Mouse (Mus musculus): ENCODE measurements around the gene Gm9747. TPM values are rescaled to one million over a fixed set of nuclear protein-coding genes. Genes with fewer than 3 reads are reported as not detected.
A peak's percentile ranks its signal among the peaks of the same experiment; 100 is the strongest.

Gm9747 gene
- total and polyA plus RNA-seq, 2 experiments from 2014 or later, result 16.3 TPM; not detected in 1

DNA sequence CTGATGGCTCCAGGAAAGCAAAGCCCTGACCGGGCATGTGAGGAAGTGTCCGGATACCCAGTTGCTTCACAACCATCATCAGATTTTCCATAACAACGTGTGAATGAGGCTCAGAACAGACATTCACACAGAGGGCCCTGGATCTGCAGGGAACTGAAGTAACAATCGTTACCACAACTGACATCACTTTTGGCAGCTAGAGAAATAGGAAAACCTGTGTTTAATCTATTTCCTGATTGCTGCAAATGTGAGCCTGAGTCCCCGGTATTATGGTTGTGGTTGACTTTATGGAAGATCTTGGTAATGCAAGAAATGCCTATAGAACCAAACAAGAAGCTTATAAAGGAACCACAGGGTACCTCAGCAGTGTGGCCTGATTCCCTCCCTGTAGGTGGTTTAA is 12.1 kb downstream of the Gm9747 start:
- H3K9ac ChIP-seq (replicated peaks; ENCODE audit: low read length, poor library complexity, severe bottlenecking), result no peak overlapping the region
- no peak for TF ChIP-seq CTCF (IDR thresholded peaks at IDR 0.05)
- no peaks in the 10 kb centered on the region for H3K36me3 ChIP-seq (ENCODE audit: insufficient read depth, low read length)
- ATAC-seq (ENCODE audit: low FRiP score) (no peak), DNase-seq (ENCODE audit: low spot score) (no peak)
- no peaks in the 10 kb centered on the region for H3K27me3 ChIP-seq (ENCODE audit: insufficient read depth, low read length)
- no peak overlapping the region for H3K27ac ChIP-seq (ENCODE audit: low read depth, low read length)
- no peak overlapping the region for H3K4me3 ChIP-seq (ENCODE audit: low read depth, low read length)
- H3K9me3 ChIP-seq (ENCODE audit: low read length), result no peaks in the 10 kb centered on the region
- no peaks in the 10 kb centered on the region; the same call in 1 of the 2 replicates for H3K4me1 ChIP-seq (ENCODE audit: insufficient read depth, low read length)
- 85% methylated on average over 5 of the region's 5 CpGs for WGBS
- H3K4me2 ChIP-seq (ENCODE audit: low read depth, low read length, poor library complexity, severe bottlenecking), result no peak overlapping the region

DNA sequence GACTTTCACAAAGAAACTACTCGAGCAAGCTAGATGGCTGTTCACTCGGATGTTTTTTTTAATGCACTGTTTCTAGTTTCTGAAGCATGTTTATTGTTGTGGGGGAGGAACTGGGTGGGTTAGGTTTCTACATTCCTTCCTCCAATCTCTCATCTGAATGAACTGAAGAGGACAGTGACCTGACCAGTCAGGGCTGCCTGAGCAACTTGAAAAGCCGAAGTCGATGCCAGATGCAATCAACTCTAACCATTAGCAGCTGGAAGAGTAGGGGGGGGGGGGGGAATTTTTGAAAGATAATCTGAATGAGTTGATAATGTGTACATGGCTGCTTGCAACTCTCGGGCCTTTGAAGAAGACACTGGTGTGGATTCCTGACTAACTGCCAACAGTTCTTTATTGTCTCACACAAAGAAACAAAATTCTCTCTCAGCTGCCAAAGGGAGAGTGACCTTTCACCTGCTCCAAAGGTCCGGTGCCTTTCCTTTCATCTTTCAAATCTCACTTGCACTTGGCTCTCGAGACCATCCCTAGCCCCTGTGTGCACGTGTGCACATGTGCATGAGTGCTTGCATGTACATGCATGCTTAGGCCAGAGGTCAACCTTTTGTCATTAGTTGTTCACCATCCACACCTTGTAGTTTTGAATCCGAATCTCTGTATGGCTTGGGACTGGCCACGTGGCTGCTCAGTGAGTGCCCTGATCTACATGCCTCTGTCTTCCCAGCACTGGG is 14.5 kb downstream of the Gm9747 start:
- Histone ChIP-seq H3K27me3 (ENCODE audit: insufficient read depth, low read length) (no peaks in the 10 kb centered on the region), H3K9me3 (ENCODE audit: low read length) (no peaks in the 10 kb centered on the region), H3K36me3 (ENCODE audit: insufficient read depth, low read length) (no peaks in the 10 kb centered on the region), H3K9ac (replicated peaks; ENCODE audit: low read length, poor library complexity, severe bottlenecking) (no peak overlapping the region), H3K4me3 (ENCODE audit: low read depth, low read length) (no peak overlapping the region), H3K4me2 (ENCODE audit: low read depth, low read length, poor library complexity, severe bottlenecking) (no peak overlapping the region), H3K27ac (ENCODE audit: low read depth, low read length) (no peak overlapping the region), H3K4me1 (ENCODE audit: insufficient read depth, low read length) (no peaks in the 10 kb centered on the region; the same call in 1 of the 2 replicates)
- DNase-seq (ENCODE audit: low spot score) (peak; percentile 14), ATAC-seq (ENCODE audit: low FRiP score) (no peak)
- no peak for TF ChIP-seq CTCF (IDR thresholded peaks at IDR 0.05)
- WGBS, result 62% methylated on average over 10 of the region's 10 CpGs

DNA sequence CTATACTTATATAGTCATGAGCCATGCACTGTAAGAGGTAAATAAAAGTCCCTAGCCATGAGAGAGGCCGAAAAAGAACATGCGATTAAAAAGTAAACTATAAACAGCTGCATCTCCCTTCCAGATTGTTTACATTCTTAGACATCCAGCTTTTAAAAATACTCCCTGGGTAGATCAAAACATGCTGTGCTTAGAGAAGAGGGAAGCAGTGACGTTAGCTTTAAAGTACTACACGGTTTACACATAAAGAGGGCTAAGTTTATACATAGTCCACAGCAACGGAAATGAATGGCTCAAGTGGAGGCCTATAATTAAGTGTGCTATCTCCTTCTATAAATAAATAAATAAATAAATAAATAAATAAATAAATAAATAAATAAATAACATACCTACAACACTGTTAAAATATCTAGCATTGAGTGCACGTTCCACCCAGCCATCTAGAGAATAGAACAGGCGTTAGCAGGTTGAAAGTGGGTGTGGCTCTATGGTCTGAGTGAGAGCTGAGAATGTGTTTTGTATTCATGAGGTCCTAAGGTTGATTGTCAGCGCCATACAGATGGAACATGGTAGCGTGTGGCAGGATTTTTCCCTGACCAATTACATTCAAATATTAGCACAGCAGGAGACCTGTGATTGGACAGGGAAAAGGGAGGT is 21.0 kb downstream of the Gm9747 start:
- Histone ChIP-seq H3K4me1 (ENCODE audit: insufficient read depth, low read length) (no peaks in the 10 kb centered on the region), H3K9ac (replicated peaks; ENCODE audit: low read length, poor library complexity, severe bottlenecking) (no peak overlapping the region), H3K36me3 (ENCODE audit: insufficient read depth, low read length) (no peaks in the 10 kb centered on the region), H3K9me3 (ENCODE audit: low read length) (no peaks in the 10 kb centered on the region), H3K4me2 (ENCODE audit: low read depth, low read length, poor library complexity, severe bottlenecking) (no peak overlapping the region), H3K27me3 (ENCODE audit: insufficient read depth, low read length) (no peaks in the 10 kb centered on the region), H3K4me3 (ENCODE audit: low read depth, low read length) (no peak overlapping the region), H3K27ac (ENCODE audit: low read depth, low read length) (no peak overlapping the region)
- ATAC-seq (ENCODE audit: low FRiP score), result no peak
- no peak for TF ChIP-seq CTCF (IDR thresholded peaks at IDR 0.05)
- no peak for DNase-seq (ENCODE audit: low spot score)
- 80% methylated on average over 9 of the region's 9 CpGs for WGBS

- Histone ChIP-seq H3K4me3 (ENCODE audit: low read depth, low read length) (no peak overlapping the region), H3K36me3 (ENCODE audit: insufficient read depth, low read length) (no peaks in the 10 kb centered on the region), H3K27ac (ENCODE audit: low read depth, low read length) (no peak overlapping the region), H3K4me2 (ENCODE audit: low read depth, low read length, poor library complexity, severe bottlenecking) (no peak overlapping the region), H3K9ac (replicated peaks; ENCODE audit: low read length, poor library complexity, severe bottlenecking) (no peak overlapping the region), H3K4me1 (ENCODE audit: insufficient read depth, low read length) (no peaks in the 10 kb centered on the region), H3K27me3 (ENCODE audit: insufficient read depth, low read length) (no peaks in the 10 kb centered on the region), H3K9me3 (ENCODE audit: low read length) (no peaks in the 10 kb centered on the region)
- 65% methylated on average over 5 of the region's 5 CpGs for WGBS
- peak; percentile 49 for DNase-seq (ENCODE audit: low spot score)
- TF ChIP-seq CTCF (IDR thresholded peaks at IDR 0.05), result no peak
- ATAC-seq (ENCODE audit: low FRiP score), result no peak
Measured at GRCm38 (mm10) chr1:82257457-82257856, 24.5 kb downstream of the Gm9747 start.

GRCm38 (mm10) chr1:82258331-82258730 is 25.4 kb downstream of the Gm9747 start:
- TF ChIP-seq CTCF (IDR thresholded peaks at IDR 0.05), result no peak
- Histone ChIP-seq H3K9ac (replicated peaks; ENCODE audit: low read length, poor library complexity, severe bottlenecking) (no peak overlapping the region), H3K9me3 (ENCODE audit: low read length) (no peaks in the 10 kb centered on the region), H3K4me1 (ENCODE audit: insufficient read depth, low read length) (no peaks in the 10 kb centered on the region), H3K4me3 (ENCODE audit: low read depth, low read length) (no peak overlapping the region), H3K27ac (ENCODE audit: low read depth, low read length) (no peak overlapping the region), H3K4me2 (ENCODE audit: low read depth, low read length, poor library complexity, severe bottlenecking) (no peak overlapping the region), H3K27me3 (ENCODE audit: insufficient read depth, low read length) (no peaks in the 10 kb centered on the region), H3K36me3 (ENCODE audit: insufficient read depth, low read length) (no peaks in the 10 kb centered on the region)
- DNase-seq (ENCODE audit: low spot score), result no peak
- ATAC-seq (ENCODE audit: low FRiP score), result no peak
- WGBS, result 42% methylated on average over 7 of the region's 7 CpGs

DNA sequence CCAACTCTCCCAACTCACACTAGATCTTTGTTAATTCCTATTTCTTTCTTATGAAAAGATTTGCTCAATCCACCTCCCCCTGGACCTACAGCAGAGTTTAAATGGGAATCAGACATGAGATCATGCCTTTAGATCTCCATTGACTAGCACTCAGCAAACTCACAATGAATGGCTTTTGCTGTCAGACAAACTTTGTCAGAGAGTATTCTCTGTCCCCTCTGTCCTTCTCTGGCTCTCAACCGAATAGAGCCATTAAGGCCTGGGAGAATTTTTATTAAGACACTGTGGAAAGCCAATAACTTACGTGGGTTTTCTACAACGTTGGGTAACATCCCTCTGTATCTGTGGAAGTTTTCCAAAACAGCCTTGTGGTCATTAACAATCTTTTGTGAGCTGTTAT is 27.1 kb downstream of the Gm9747 start:
- no peak overlapping the region for H3K4me2 ChIP-seq (ENCODE audit: low read depth, low read length, poor library complexity, severe bottlenecking)
- WGBS, result 56% methylated on average over 3 of the region's 3 CpGs

More for the DNA sequence above, 27.1 kb downstream of the Gm9747 start:
- DNase-seq (ENCODE audit: low spot score), result peak; percentile 37
- no peak for TF ChIP-seq CTCF (IDR thresholded peaks at IDR 0.05)
- no peaks in the 10 kb centered on the region for H3K4me1 ChIP-seq (ENCODE audit: insufficient read depth, low read length)
- H3K9me3 ChIP-seq (ENCODE audit: low read length), result no peaks in the 10 kb centered on the region
- H3K27ac ChIP-seq (ENCODE audit: low read depth, low read length), result no peak overlapping the region
- no peak overlapping the region for H3K4me3 ChIP-seq (ENCODE audit: low read depth, low read length)
- no peak overlapping the region for H3K9ac ChIP-seq (replicated peaks; ENCODE audit: low read length, poor library complexity, severe bottlenecking)
- no peaks in the 10 kb centered on the region for H3K27me3 ChIP-seq (ENCODE audit: insufficient read depth, low read length)
- no peak for ATAC-seq (ENCODE audit: low FRiP score)
- no peaks in the 10 kb centered on the region for H3K36me3 ChIP-seq (ENCODE audit: insufficient read depth, low read length)

All from midbrain, postnatal 0 days (tissue).